Mouse (Mus musculus) MEL-GATA-1-ER (cell line): ENCODE data around the gene Gstm3.

Experiments used
- DNase-seq: peaks from one replicate; pipeline ENCODE4 v3.0.0-alpha.2; 2012; ENCODE audit warnings: low read depth; ENCODE audit errors: extremely low read depth

Gstm3 gene

GRCm38 (mm10) chr3:107929731-107930130, 39.4 kb downstream of the Gstm3 start:
- DNase-seq = no peak

DNA sequence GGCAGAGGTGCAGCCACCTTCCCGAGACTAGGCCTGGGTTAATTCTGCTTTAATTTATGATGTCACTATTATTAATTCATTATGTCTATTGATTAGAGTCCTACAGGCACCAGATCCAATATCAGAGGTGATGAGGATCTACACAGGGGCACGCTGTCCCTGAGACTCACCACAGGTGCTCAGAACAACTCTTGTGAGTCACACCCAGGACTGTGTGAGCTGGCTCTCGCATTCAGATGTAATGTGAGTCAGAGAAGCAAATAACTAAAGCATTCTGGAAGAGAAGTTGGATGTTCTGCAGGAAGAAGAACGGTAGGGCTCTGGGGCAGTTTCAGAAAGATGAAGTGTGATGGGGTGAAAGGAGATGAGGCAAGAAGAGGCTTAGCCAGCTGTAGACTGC, 39.8 kb downstream of the Gstm3 start:
- no peak for DNase-seq

GRCm38 (mm10) chr3:107928691-107929090, 40.4 kb downstream of the Gstm3 start:
- no peak for DNase-seq

GRCm38 (mm10) chr3:107927841-107928240, 41.2 kb downstream of the Gstm3 start:
- DNase-seq = no peak

- no peak for DNase-seq
These were observed 43.7 kb downstream of the Gstm3 start for GRCm38 (mm10) chr3:107925335-107925734.

- DNase-seq = no peak
These were observed 48.7 kb downstream of the Gstm3 start for GRCm38 (mm10) chr3:107920348-107920747.

GRCm38 (mm10) chr3:107917783-107918408, 51.2 kb downstream of the Gstm3 start:
- peak; percentile 58 for DNase-seq

DNA sequence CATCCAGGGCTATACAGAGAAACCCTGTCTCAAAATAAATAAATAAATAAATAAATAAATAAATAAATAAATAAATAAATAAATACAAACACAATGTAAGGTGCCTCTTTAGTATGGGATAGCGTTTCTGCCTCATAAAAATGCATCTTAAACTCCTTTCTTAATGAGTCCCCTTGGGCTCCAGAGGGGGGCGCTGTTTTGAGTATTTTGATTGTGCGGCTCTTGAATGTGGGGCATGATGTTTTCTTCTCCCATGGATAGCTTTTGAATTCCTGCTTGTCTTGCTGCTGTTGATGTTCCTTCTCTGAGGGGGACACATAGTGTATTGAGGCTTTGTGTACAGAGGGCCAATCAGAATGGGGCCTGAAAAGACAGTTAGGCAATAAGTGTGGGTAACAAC, 52.0 kb downstream of the Gstm3 start:
- DNase-seq = peak; percentile 26

DNA sequence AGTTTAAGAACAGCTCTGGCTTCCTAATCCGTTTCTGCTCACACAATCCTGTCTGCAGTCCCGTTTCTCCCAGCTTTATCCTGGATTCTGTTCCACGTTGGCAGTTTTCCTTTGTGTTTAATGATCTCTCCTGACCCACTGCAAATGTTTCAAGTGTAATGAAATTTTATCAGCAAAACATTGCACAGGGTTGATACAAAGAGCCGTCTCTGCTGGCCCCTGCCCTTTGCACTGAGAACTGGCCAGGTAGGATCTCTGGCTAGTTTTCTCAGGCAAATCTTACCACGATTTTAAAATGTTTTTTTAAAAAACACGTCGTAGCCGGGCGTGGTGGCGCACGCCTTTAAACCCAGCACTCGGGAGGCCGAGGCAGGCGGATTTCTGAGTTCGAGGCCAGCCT, 52.4 kb downstream of the Gstm3 start:
- DNase-seq = no peak
